Mouse (Mus musculus) hindbrain, embryonic 12.5 days (tissue): Measurements from ENCODE around the gene Pcnx. TPM values are rescaled to one million over a fixed set of nuclear protein-coding genes. Genes with fewer than 3 reads are reported as not detected.

Experiments used
- ATAC-seq: fragments of 200-750 bp; cut with Nextera tagmentation; 2 replicates; pipeline ENCODE4 v1.8.0; 2017; ENCODE audit warnings: moderate TSS enrichment; ENCODE audit not compliant: low FRiP score
- H3K27ac ChIP-seq: fragments of 300-500 bp; sonication (generic); 2 replicates; pipeline ENCODE4 v1.5.1; 2016; ENCODE audit warnings: mild to moderate bottlenecking
- H3K27me3 ChIP-seq: fragments of 300-500 bp; sonication (generic); 2 replicates; pipeline ENCODE4 v1.6.1; 2016; ENCODE audit warnings: mild to moderate bottlenecking
- H3K36me3 ChIP-seq: fragments of 300-500 bp; sonication (generic); 2 replicates; pipeline ENCODE4 v1.6.1; 2016; ENCODE audit warnings: mild to moderate bottlenecking
- H3K4me1 ChIP-seq: fragments of 300-500 bp; sonication (generic); 2 replicates; pipeline ENCODE4 v1.6.1; 2016
- H3K4me2 ChIP-seq: fragments of 300-500 bp; sonication (generic); replicated peaks from 2 replicates; pipeline ENCODE4 v1.6.1; 2016; ENCODE audit warnings: mild to moderate bottlenecking
- H3K4me3 ChIP-seq: fragments of 300-500 bp; sonication (generic); 2 replicates; pipeline ENCODE4 v1.5.1; 2016; ENCODE audit warnings: mild to moderate bottlenecking
- H3K9ac ChIP-seq: fragments of 300-500 bp; sonication (generic); 2 replicates; pipeline ENCODE4 v1.6.1; 2016; ENCODE audit warnings: mild to moderate bottlenecking, moderate library complexity
- H3K9me3 ChIP-seq: fragments of 300-500 bp; sonication (generic); replicated peaks from 2 replicates; pipeline ENCODE4 v1.6.1; 2016; ENCODE audit warnings: mild to moderate bottlenecking
- WGBS: fragments of 180-500 bp; shearing (Covaris S2); methylation state at CpG from one replicate; pipeline ENCODE4 v1.1.7; 2016; 5-methylcytosine and 5-hydroxymethylcytosine counted together
- polyA plus RNA-seq: library from polyadenylated mRNA; unstranded; fragments of >200 nt; fragmentation: Nextera tagmentation; extraction: Ambion mirVana; gene quantifications from 2 replicates; pipeline ENCODE4 v1.2.1, GENCODE M21; 2016

Gene Pcnx
- polyA plus RNA-seq, 1 experiment from 2014 or later = 13.1 TPM

DNA sequence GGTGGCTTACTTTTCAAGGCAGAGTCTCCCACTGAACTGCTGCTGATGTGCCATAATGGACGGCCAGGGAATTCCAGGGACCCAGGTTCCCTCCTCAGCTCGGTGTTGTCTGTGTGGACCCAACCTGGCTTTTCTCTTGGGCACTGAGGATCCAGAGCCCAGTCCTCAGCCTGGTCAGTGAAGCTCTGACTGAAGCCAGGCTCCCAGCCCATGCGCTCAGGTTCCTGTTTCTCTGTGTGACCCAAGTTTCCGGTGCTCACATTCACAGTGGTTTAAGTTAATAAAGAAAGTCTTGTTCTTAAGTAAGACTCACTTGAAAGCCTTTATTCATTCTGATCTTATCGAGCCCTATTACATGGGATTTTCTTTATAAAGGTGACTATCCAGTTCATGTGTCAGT lies 74.7 kb downstream of the Pcnx start:
- H3K4me2 ChIP-seq = no peak overlapping the region
- no peaks in the 10 kb centered on the region for H3K27me3 ChIP-seq
- H3K36me3 ChIP-seq = peaks cover 6% of the 10 kb centered on the region; the same call in 1 of the 2 replicates
- 91% methylated on average over 5 of the region's 5 CpGs for WGBS
- no peaks in the 10 kb centered on the region for H3K9me3 ChIP-seq
- no peak overlapping the region for H3K27ac ChIP-seq
- no peak for ATAC-seq
- no peak overlapping the region for H3K9ac ChIP-seq
- peaks cover 5% of the 10 kb centered on the region; the same call in 1 of the 2 replicates for H3K4me1 ChIP-seq
- H3K4me3 ChIP-seq = no peak overlapping the region

DNA sequence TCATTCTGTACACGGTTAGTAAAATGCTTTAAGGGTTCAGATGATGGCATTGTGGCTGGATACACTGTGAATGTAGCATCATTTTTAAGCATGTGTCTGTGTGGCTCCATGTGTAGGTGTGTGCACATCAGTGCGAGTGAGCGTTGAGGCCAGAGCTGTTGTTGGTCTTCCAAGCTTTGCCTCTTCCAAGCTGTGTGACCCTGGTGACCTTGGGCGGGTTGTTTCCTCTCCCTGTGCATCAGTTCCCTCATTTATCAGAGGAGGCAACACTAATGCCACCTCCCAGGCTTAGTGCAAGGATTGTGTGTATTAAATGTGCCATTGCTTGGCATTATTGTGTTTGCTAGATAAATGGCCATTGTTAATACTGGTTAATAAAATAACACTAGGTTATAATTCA lies 76.2 kb downstream of the Pcnx start:
- Histone ChIP-seq H3K36me3 (peaks cover 6% of the 10 kb centered on the region; the same call in 1 of the 2 replicates), H3K4me3 (no peak overlapping the region), H3K27ac (no peak overlapping the region), H3K27me3 (no peaks in the 10 kb centered on the region), H3K9me3 (no peaks in the 10 kb centered on the region), H3K4me2 (no peak overlapping the region), H3K4me1 (peaks cover 5% of the 10 kb centered on the region; the same call in 1 of the 2 replicates), H3K9ac (no peak overlapping the region)
- no peak for ATAC-seq
- 60% methylated on average over 4 of the region's 4 CpGs for WGBS

DNA sequence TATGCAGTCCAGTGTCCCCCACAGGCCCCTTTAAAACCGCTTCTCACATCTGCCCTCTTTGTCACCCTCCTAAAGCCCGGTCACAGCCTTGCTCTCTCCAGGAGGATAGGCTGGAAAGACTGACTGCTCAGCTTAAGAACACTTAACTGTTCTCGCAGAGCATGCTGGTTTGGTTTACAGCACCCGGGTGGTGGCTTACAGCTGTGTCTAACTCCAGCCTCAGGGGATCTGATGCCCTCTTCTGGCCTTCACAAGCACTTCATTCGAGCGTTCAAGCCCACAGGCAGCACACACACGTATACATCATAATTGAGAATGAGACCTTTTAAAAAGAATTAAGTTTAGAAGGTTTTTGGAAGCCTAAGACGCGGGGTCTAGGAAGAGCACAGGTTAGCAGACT lies 81.4 kb downstream of the Pcnx start:
- Histone ChIP-seq H3K9me3 (no peaks in the 10 kb centered on the region), H3K4me3 (no peak overlapping the region), H3K9ac (no peak overlapping the region), H3K27me3 (no peaks in the 10 kb centered on the region), H3K36me3 (no peaks in the 10 kb centered on the region), H3K4me2 (no peak overlapping the region), H3K27ac (no peak overlapping the region), H3K4me1 (peaks cover 2% of the 10 kb centered on the region; the same call in 1 of the 2 replicates)
- ATAC-seq = no peak
- WGBS = 85% methylated on average over 9 of the region's 9 CpGs

DNA sequence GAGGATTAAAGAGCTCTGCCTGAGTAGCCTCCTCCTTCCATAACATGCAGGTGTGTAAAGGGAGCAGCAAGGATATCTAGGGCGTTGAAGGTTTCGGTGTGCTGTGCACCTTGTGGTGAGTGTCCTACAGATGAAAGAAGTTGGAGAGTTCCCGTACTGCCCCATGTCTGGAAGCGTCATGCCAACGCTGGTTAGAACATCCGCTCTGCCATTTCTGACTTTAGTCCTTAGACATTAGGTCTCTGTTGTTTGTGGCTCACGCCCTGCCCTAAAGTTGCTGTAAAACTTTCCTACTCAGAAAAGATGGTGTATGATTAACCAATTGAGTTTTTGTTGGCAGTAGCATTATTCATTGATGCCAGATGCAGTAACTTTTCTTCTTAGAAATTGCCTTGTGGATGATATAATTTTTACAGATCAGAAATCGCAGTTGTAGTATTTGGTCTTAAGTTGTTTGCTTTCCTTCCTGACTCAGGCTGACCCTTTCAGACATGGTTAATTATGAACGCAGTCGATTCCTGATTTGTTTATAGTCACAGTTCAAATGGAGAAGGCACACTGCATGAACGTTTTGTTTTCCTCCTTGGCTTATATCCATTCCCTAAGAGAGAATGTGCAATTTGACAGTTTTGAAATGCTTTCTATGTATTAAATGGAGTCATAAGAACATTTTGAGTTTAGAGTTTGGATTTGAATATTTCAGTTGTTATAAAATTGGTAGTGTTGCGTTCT lies 83.7 kb downstream of the Pcnx start:
- peaks cover 3% of the 10 kb centered on the region; the same call in 1 of the 2 replicates for H3K36me3 ChIP-seq
- H3K4me1 ChIP-seq = no peaks in the 10 kb centered on the region
- 82% methylated on average over 12 of the region's 12 CpGs for WGBS
- H3K27me3 ChIP-seq = no peaks in the 10 kb centered on the region
- no peak overlapping the region for H3K4me2 ChIP-seq
- H3K4me3 ChIP-seq = no peak overlapping the region
- H3K27ac ChIP-seq = no peak overlapping the region
- H3K9ac ChIP-seq = no peak overlapping the region
- H3K9me3 ChIP-seq = no peaks in the 10 kb centered on the region
- no peak for ATAC-seq

DNA sequence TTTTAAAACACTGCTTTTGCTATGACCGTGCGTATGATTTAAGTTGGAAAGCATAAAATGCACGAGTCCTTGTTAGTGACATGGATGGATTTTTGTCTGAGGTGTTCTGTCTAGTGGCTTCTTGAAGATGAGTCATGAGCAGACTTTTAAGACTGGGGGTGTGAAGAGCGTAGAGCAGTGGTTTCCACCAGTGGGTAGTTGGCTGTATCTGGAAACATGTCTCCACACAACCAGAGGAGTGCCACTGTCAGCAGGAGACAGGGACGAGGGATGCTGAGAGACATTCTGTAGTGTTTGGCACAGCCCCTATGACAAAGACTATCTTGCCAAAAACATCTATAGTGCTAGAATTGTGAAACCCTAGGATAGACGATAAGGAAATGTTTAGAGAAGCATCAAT lies 89.2 kb downstream of the Pcnx start:
- 97% methylated on average over 6 of the region's 6 CpGs for WGBS
- Histone ChIP-seq H3K27me3 (no peaks in the 10 kb centered on the region), H3K4me1 (no peaks in the 10 kb centered on the region), H3K9me3 (no peaks in the 10 kb centered on the region), H3K4me2 (no peak overlapping the region), H3K27ac (no peak overlapping the region), H3K36me3 (peaks cover 30% of the 10 kb centered on the region), H3K4me3 (no peak overlapping the region), H3K9ac (no peak overlapping the region)
- ATAC-seq = no peak

DNA sequence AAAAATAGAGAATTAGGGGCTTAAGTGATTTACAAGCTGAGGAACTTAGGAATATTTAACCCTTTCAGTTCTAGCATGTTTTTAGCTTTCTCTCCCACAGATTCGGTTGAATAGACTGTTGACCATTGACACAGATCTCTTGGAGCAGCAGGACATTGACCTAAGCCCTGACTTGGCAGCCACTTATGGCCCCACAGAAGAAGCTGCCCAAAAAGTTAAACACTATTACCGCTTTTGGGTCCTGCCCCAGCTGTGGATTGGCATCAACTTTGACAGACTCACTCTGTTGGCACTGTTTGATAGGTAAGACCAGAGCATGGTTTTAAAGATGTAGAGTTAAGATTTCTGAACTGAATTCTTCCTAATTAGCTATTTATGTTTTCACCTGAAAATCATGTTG lies 90.2 kb downstream of the Pcnx start:
- H3K27me3 ChIP-seq = no peaks in the 10 kb centered on the region

DNA sequence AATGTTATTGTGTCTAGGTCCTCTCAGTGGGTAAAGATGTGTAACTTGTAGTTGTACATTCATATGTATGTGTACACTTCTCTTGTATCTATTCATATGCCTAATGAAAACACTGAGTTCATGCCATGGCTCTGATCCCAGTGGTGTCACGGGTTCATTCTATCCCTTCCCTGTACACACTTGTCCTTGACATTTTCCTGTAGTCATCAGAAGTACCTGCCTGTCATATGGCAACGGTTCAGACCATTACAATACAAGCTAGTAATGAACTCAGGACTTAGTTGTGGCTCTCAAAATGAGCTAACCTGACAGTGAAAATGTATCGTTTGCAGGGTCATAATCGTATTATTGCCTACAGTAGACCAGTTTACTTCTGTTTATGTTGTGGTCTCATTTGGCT lies 98.5 kb downstream of the Pcnx start:
- ATAC-seq = no peak
- no peaks in the 10 kb centered on the region for H3K27me3 ChIP-seq
- H3K9ac ChIP-seq = no peak overlapping the region
- no peaks in the 10 kb centered on the region for H3K9me3 ChIP-seq
- no peak overlapping the region for H3K27ac ChIP-seq
- H3K36me3 ChIP-seq = 0 out of 2 replicates have a peak, but pooled peaks cover 13% of the 10 kb centered on the region
- H3K4me3 ChIP-seq = no peak overlapping the region
- no peak overlapping the region for H3K4me2 ChIP-seq
- WGBS = 93% methylated on average over 4 of the region's 4 CpGs
- H3K4me1 ChIP-seq = no peaks in the 10 kb centered on the region

More for the DNA sequence above, 90.2 kb downstream of the Pcnx start:
- no peak for ATAC-seq
- Histone ChIP-seq H3K9ac (no peak overlapping the region), H3K36me3 (peaks cover 30% of the 10 kb centered on the region), H3K4me1 (no peaks in the 10 kb centered on the region), H3K4me3 (no peak overlapping the region), H3K4me2 (no peak overlapping the region), H3K9me3 (no peaks in the 10 kb centered on the region), H3K27ac (no peak overlapping the region)
- 86% methylated on average over 2 of the region's 2 CpGs for WGBS

DNA sequence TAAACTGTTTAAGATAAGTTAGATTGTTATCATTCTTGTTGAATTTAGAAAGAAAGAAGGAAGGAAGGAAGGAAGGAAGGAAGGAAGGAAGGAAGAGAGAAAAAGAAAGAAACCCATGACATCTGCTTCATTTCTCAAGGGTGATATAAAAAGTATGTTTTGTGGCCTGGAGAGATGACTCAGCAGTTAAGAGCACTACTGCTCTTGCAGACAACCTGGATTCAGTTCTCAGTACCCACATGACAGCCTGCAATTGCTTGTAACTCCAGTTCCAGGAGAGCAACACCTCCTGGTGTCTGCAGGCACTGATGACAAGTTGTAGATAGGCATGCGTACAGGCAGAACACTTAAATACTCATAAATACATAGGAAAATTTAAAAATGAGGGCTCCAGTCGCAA lies 105.6 kb downstream of the Pcnx start:
- ATAC-seq = no peak
- Histone ChIP-seq H3K4me2 (no peak overlapping the region), H3K27ac (no peak overlapping the region), H3K27me3 (no peaks in the 10 kb centered on the region), H3K9me3 (no peaks in the 10 kb centered on the region), H3K4me1 (no peaks in the 10 kb centered on the region), H3K4me3 (no peak overlapping the region), H3K36me3 (peaks cover 33% of the 10 kb centered on the region), H3K9ac (no peak overlapping the region)
- WGBS = 91% methylated on average over 2 of the region's 2 CpGs

DNA sequence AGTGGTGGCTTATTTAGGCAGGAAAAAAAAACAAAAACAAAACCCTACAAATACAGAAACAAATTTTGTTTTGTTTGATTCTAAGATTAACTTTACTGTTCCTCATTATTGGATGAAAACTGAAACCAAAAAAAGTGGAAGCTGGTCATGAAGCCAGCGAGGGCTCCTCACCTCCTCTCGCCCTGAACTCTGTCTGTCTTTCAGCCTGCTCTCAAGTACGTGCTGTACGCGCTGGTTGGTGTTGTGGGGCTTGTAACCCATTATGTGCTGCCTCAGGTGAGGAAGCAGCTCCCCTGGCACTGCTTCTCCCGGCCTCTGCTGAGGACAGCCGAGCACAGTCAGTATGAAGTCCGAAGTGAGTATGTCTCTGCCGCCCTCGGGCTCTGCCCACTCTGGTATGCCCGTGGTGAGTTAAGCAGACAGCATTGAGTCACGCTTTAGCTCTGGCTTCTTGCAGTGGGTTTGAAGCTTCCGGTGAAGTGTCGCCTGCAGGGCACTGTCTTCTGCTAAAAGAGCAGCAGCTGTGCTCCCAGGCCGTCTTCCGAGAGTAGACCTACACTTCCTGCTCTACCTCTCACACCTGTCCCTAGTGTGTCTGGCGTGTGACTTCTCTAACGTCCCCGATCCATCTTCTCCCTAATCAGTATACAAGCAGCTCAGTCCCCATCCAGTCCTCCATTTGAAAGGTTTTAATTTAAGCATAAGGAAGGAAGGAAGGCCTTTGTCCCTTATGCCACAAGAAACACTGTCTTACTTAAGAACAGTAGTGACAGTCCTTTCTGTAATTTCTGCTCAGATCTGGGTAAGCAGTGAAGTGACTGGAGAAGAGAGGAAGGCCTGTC lies 111.4 kb downstream of the Pcnx start:
- Histone ChIP-seq H3K27me3 (no peaks in the 10 kb centered on the region), H3K9ac (no peak overlapping the region), H3K4me2 (no peak overlapping the region), H3K4me3 (no peak overlapping the region), H3K36me3 (peaks cover 53% of the 10 kb centered on the region), H3K27ac (no peak overlapping the region), H3K9me3 (no peaks in the 10 kb centered on the region), H3K4me1 (no peaks in the 10 kb centered on the region)
- WGBS = 92% methylated on average over 19 of the region's 19 CpGs
- no peak for ATAC-seq

DNA sequence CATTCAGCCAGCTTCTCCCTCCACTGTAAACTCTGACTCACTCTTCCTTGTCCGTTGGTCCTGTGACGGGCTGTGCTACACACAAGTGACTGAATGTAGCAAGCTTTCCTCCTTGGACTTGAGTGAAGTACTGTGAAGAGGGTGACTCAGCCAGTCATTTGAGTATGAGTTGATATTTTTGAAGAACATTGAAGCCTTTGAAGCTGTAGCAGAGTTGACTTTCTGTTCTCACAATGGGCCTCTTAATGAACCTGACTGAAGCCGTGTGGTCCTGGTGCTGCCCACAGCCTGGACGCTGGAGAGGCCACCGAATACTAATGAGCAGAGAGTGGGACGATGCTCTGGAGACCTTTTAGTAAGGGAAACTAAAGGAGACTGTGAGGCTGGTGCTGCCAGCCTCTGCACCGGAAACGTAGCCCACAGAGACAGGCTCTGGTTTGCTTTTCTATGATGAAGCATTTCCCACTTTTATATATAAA lies 112.1 kb downstream of the Pcnx start:
- Histone ChIP-seq H3K9ac (no peak overlapping the region), H3K4me1 (no peaks in the 10 kb centered on the region), H3K27me3 (no peaks in the 10 kb centered on the region), H3K4me2 (no peak overlapping the region), H3K36me3 (peaks cover 55% of the 10 kb centered on the region), H3K27ac (no peak overlapping the region), H3K9me3 (no peaks in the 10 kb centered on the region), H3K4me3 (no peak overlapping the region)
- ATAC-seq = no peak
- 69% methylated on average over 8 of the region's 8 CpGs for WGBS

DNA sequence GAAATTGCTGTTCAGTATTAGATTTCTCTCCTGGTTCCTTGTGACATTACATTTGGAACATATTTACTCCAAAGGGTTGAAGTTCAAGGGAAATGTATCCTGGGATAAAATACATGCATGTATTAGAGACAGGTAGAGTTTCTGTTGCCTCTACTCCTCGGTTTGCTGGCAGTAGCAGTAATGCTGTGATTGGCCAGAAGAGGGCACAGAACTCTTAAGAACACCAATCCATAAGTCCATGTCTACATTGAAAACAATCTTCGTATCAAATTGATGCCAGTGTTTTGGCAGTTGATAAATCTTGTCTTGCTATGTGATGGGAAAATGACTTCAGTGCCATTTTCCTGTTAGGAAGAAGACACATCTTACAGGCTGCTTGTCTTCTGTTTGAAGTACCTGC lies 115.0 kb downstream of the Pcnx start:
- no peaks in the 10 kb centered on the region for H3K27me3 ChIP-seq
- H3K4me3 ChIP-seq = no peak overlapping the region
- H3K9me3 ChIP-seq = no peaks in the 10 kb centered on the region
- ATAC-seq = no peak
- no peaks in the 10 kb centered on the region for H3K4me1 ChIP-seq
- H3K27ac ChIP-seq = no peak overlapping the region
- H3K4me2 ChIP-seq = no peak overlapping the region
- H3K9ac ChIP-seq = no peak overlapping the region
- WGBS = 67% methylated on average over 2 of the region's 2 CpGs
- H3K36me3 ChIP-seq = peaks cover 61% of the 10 kb centered on the region

DNA sequence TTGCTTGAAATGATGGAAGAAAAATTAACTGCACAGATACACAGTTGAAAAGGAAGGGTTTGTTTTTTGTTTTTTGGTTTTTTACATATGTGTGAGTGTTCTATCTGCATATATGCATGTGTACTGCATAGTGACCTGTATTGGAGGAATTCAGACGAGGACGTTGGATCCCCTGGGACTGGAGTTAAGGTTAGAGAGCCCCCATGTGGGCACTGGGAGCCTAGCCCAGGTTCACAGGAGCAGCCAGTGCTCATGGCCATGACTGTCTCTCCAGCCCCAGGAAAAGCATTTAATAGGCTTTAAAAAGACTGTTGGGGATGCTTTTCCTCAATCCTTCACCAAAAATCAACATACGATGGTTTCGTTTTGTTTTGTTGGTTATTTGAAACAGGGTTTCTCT lies 117.5 kb downstream of the Pcnx start:
- no peak overlapping the region for H3K27ac ChIP-seq
- no peaks in the 10 kb centered on the region for H3K27me3 ChIP-seq
- no peaks in the 10 kb centered on the region for H3K4me1 ChIP-seq
- peaks cover 75% of the 10 kb centered on the region for H3K36me3 ChIP-seq
- ATAC-seq = no peak
- no peak overlapping the region for H3K4me3 ChIP-seq
- WGBS = 76% methylated on average over 4 of the region's 4 CpGs
- no peak overlapping the region for H3K4me2 ChIP-seq
- H3K9me3 ChIP-seq = no peaks in the 10 kb centered on the region
- no peak overlapping the region for H3K9ac ChIP-seq
